Mouse (Mus musculus) gastrocnemius, postnatal 14 days (tissue): Measurements from ENCODE around the gene Rtf1. TPM values are rescaled to one million over a fixed set of nuclear protein-coding genes. Genes with fewer than 3 reads are reported as not detected.

Experiments
- DNase-seq: peaks from one replicate; pipeline ENCODE4 v3.0.0; 2021; ENCODE audit warnings: mixed read lengths
- intact Hi-C: fragments of 180-260 bp; cut with DNase I; formaldehyde crosslinking; loops from one replicate; pipeline ENCODE4 v1.15.1; 2025; ENCODE audit warnings: low total_unique reads
- total RNA-seq, 2 experiments: library from RNA; stranded (reverse); gene quantifications; 2 replicates each; pipeline ENCODE4 v1.2.3; 2021

Rtf1 gene
- total RNA-seq, 2 experiments from 2014 or later, result 22.3 to 23.0 TPM

DNA sequence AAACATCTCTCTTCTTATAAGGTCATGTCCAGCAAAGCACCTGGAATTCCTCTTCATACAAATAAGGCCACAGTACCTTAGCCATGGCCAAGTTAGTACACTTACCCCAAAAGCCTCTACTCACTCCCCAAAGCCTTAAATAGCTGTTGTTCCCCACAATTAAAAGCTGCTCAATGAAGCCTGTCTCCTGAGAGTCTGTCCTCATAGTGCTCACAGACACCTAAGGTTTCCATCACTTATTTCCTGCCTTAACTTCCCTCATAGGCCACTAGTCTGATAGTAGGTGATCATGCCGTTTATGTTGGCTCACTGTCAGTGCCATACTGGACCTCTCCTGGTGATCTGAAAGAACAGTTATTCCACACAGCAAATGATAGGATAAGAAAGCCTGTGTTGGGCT, 87.4 kb downstream of the Rtf1 start:
- intact Hi-C loops, result no loop called here
- no peak for DNase-seq

DNA sequence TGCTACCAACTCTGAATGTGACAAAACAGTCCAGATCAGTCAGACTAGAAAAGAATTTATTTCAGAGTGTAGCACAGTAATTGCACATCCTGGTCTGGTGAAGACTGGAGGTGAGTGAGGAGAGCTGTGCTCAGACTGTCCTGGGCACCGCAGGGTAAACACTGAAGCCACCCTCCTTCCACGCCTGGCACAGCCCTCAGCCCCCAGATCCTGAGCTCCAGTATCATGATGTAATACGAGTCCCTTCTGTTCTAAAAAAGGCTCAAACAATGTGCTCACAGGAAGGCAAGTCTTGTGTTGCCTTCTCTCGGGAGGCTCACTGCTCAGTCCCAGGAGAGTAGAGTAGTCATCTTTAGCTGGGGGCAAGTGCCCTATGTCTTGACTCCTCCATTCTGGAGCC, 89.1 kb downstream of the Rtf1 start:
- DNase-seq, result no peak
- intact Hi-C loops, result no loop called here

DNA sequence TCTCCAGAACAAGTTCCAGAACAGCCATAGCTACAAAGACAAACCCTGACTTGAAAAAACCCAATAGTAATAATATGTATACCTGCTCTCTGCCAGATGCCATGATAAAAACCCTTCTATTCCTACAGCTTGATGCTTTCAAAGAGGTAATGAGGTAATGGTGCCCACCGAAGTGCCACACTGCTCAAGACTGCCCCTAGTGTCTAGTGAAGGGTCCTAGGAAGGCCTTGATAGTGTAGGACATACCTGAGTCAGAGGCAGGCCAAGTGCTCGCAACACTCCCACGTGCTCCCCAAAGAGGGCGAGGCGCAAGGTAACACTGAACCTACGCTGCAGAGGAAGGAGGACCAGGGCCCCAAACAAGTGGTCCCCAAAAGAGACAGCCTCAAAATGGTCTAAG, 92.4 kb downstream of the Rtf1 start:
- intact Hi-C loops, result no loop called here
- DNase-seq, result no peak

Other genes with a start within 250 kb of the Rtf1 start
- gene Ino80, start 197.4 kb upstream of the Rtf1 start, total RNA-seq, result 10 to 100 TPM; 11.1 to 11.6 TPM
- under 1 TPM; 0.13 to 0.35 TPM for gene Exd1, start 127.4 kb upstream of the Rtf1 start, total RNA-seq
- 10 to 100 TPM; 53.3 to 60.3 TPM for gene Chp1, start 127.4 kb upstream of the Rtf1 start, total RNA-seq
- gene Nusap1, start 56.8 kb upstream of the Rtf1 start, total RNA-seq, result 1 to 10 TPM; 3.1 TPM
- 1 to 10 TPM in 1 of 2 experiments, under 1 TPM in 1; 0.82 to 1.2 TPM for gene Oip5, start 56.6 kb upstream of the Rtf1 start, total RNA-seq
- gene Ndufaf1, start 12.2 kb upstream of the Rtf1 start, total RNA-seq, result 10 to 100 TPM; 40.8 to 47.7 TPM
- under 1 TPM in 1 of 2 experiments, not detected in 1; 0.20 TPM for gene Itpka, start 67.3 kb downstream of the Rtf1 start, total RNA-seq
- gene Ltk, start 85.4 kb downstream of the Rtf1 start, total RNA-seq, result not detected
- gene Rpap1, start 112.5 kb downstream of the Rtf1 start, total RNA-seq, result 10 to 100 TPM; 12.7 to 12.9 TPM
- gene Tyro3, start 122.7 kb downstream of the Rtf1 start, total RNA-seq, result 1 to 10 TPM; 1.8 to 3.6 TPM
- 10 to 100 TPM; 30.3 to 33.9 TPM for gene Mga, start 222.2 kb downstream of the Rtf1 start, total RNA-seq